Mouse (Mus musculus): ENCODE data around the gene Hist1h2bf. TPM values are rescaled to one million over a fixed set of nuclear protein-coding genes. Genes with fewer than 3 reads are reported as not detected.
"Not testable (repeated sequence)": the region's sequence is repeated elsewhere in the genome, so short reads cannot be mapped to it uniquely, and the experiment has no call there.

Gene Hist1h2bf
- polyA plus RNA-seq, 1 experiment from 2014 or later, result 3.4 TPM

GRCm38 (mm10) chr13:23604452-23604851 lies 30.5 kb upstream of the Hist1h2bf start:
- H3K27me3 ChIP-seq (replicated peaks), result no peaks in the 10 kb centered on the region
- H3K27ac ChIP-seq, result no peak overlapping the region
- no peak overlapping the region for H3K9ac ChIP-seq
- H3K4me2 ChIP-seq (replicated peaks), result no peak overlapping the region
- no peaks in the 10 kb centered on the region for H3K36me3 ChIP-seq
- H3K4me1 ChIP-seq, result no peaks in the 10 kb centered on the region
- no peaks in the 10 kb centered on the region for H3K9me3 ChIP-seq
- H3K4me3 ChIP-seq, result no peak overlapping the region
- ATAC-seq (ENCODE audit: low FRiP score, low read depth), result no peak
- WGBS, result 88% methylated on average over 3 of the region's 3 CpGs

GRCm38 (mm10) chr13:23603182-23603699 lies 29.2 kb upstream of the Hist1h2bf start:
- 84% methylated on average over 7 of the region's 7 CpGs for WGBS
- H3K4me2 ChIP-seq (replicated peaks), result no peak overlapping the region
- H3K27me3 ChIP-seq (replicated peaks), result no peaks in the 10 kb centered on the region
- H3K4me1 ChIP-seq, result no peaks in the 10 kb centered on the region
- no peaks in the 10 kb centered on the region for H3K36me3 ChIP-seq
- ATAC-seq (ENCODE audit: low FRiP score, low read depth), result no peak
- no peak overlapping the region for H3K27ac ChIP-seq
- no peak overlapping the region for H3K9ac ChIP-seq
- no peak overlapping the region for H3K4me3 ChIP-seq
- no peaks in the 10 kb centered on the region for H3K9me3 ChIP-seq

GRCm38 (mm10) chr13:23597957-23598356 lies 24.0 kb upstream of the Hist1h2bf start:
- H3K4me1 ChIP-seq, result no peaks in the 10 kb centered on the region
- H3K27me3 ChIP-seq (replicated peaks), result no peaks in the 10 kb centered on the region
- no peak overlapping the region for H3K4me2 ChIP-seq (replicated peaks)
- WGBS, result 7% methylated on average over 9 of the region's 9 CpGs
- no peak overlapping the region for H3K27ac ChIP-seq
- H3K9me3 ChIP-seq, result no peaks in the 10 kb centered on the region
- ATAC-seq (ENCODE audit: low FRiP score, low read depth), result no peak
- H3K36me3 ChIP-seq, result no peaks in the 10 kb centered on the region
- H3K9ac ChIP-seq, result no peak overlapping the region
- no peak overlapping the region for H3K4me3 ChIP-seq

GRCm38 (mm10) chr13:23595622-23596372 lies 21.8 kb upstream of the Hist1h2bf start:
- H3K27ac ChIP-seq, result no peak overlapping the region
- H3K4me3 ChIP-seq, result no peak overlapping the region
- H3K4me2 ChIP-seq (replicated peaks), result no peak overlapping the region
- no peak for ATAC-seq (ENCODE audit: low FRiP score, low read depth)
- H3K4me1 ChIP-seq, result no peaks in the 10 kb centered on the region
- no peaks in the 10 kb centered on the region for H3K36me3 ChIP-seq
- no peaks in the 10 kb centered on the region for H3K27me3 ChIP-seq (replicated peaks)
- no peaks in the 10 kb centered on the region for H3K9me3 ChIP-seq
- 86% methylated on average over 7 of the region's 7 CpGs for WGBS
- no peak overlapping the region for H3K9ac ChIP-seq

- H3K4me3 ChIP-seq, result no peak overlapping the region
- H3K4me1 ChIP-seq, result no peaks in the 10 kb centered on the region
- H3K36me3 ChIP-seq, result no peaks in the 10 kb centered on the region
- WGBS, result 77% methylated on average over 2 of the region's 2 CpGs
- no peak overlapping the region for H3K27ac ChIP-seq
- H3K9ac ChIP-seq, result no peak overlapping the region
- H3K9me3 ChIP-seq, result no peaks in the 10 kb centered on the region
- H3K27me3 ChIP-seq (replicated peaks), result no peaks in the 10 kb centered on the region
- no peak overlapping the region for H3K4me2 ChIP-seq (replicated peaks)
- ATAC-seq (ENCODE audit: low FRiP score, low read depth), result no peak
Observed at GRCm38 (mm10) chr13:23595185-23595584, 21.2 kb upstream of the Hist1h2bf start.

- Histone ChIP-seq H3K4me1 (no peaks in the 10 kb centered on the region), H3K9me3 (no peaks in the 10 kb centered on the region), H3K36me3 (no peaks in the 10 kb centered on the region), H3K4me2 (replicated peaks) (no peak overlapping the region), H3K9ac (no peak overlapping the region), H3K27ac (no peak overlapping the region), H3K4me3 (no peak overlapping the region), H3K27me3 (replicated peaks) (no peaks in the 10 kb centered on the region)
- no peak for ATAC-seq (ENCODE audit: low FRiP score, low read depth)
- WGBS, result 84% methylated on average over 5 of the region's 5 CpGs
Observed at GRCm38 (mm10) chr13:23593051-23593770, 19.2 kb upstream of the Hist1h2bf start.

GRCm38 (mm10) chr13:23592614-23593013 lies 18.6 kb upstream of the Hist1h2bf start:
- ATAC-seq (ENCODE audit: low FRiP score, low read depth), result no peak
- Histone ChIP-seq H3K9me3 (no peaks in the 10 kb centered on the region), H3K36me3 (no peaks in the 10 kb centered on the region), H3K4me1 (no peaks in the 10 kb centered on the region), H3K4me2 (replicated peaks) (no peak overlapping the region), H3K27me3 (replicated peaks) (no peaks in the 10 kb centered on the region), H3K9ac (no peak overlapping the region), H3K4me3 (no peak overlapping the region), H3K27ac (no peak overlapping the region)
- whole genome bisulfite sequencing, result 92% methylated on average over 7 of the region's 7 CpGs

GRCm38 (mm10) chr13:23591886-23592285 lies 17.9 kb upstream of the Hist1h2bf start:
- not testable (repeated sequence) for H3K4me3 ChIP-seq; H3K4me2 ChIP-seq (replicated peaks); H3K27ac ChIP-seq; H3K4me1 ChIP-seq; H3K36me3 ChIP-seq; H3K27me3 ChIP-seq (replicated peaks); H3K9ac ChIP-seq; H3K9me3 ChIP-seq; ATAC-seq (ENCODE audit: low FRiP score, low read depth)
- 89% methylated on average over 7 of the region's 7 CpGs for WGBS

- WGBS, result 94% methylated on average over 7 of the region's 7 CpGs
- no peaks in the 10 kb centered on the region for H3K27me3 ChIP-seq (replicated peaks)
- no peak for ATAC-seq (ENCODE audit: low FRiP score, low read depth)
- no peaks in the 10 kb centered on the region for H3K9me3 ChIP-seq
- peaks cover 4% of the 10 kb centered on the region for H3K4me1 ChIP-seq
- no peak overlapping the region for H3K9ac ChIP-seq
- no peaks in the 10 kb centered on the region for H3K36me3 ChIP-seq
- no peak overlapping the region for H3K27ac ChIP-seq
- no peak overlapping the region for H3K4me3 ChIP-seq
- no peak overlapping the region for H3K4me2 ChIP-seq (replicated peaks)
Observed at GRCm38 (mm10) chr13:23591206-23591605, 17.2 kb upstream of the Hist1h2bf start.

GRCm38 (mm10) chr13:23586940-23587225 lies 12.9 kb upstream of the Hist1h2bf start:
- Histone ChIP-seq H3K4me1 (peaks cover 25% of the 10 kb centered on the region), H3K36me3 (no peaks in the 10 kb centered on the region), H3K9ac (0 out of 2 replicates have a peak overlapping the region, but pooled peaks have one; percentile 51), H3K9me3 (no peaks in the 10 kb centered on the region), H3K4me2 (replicated peaks) (peak overlapping the region; percentile 71), H3K27me3 (replicated peaks) (no peaks in the 10 kb centered on the region), H3K27ac (peak overlapping the region; percentile 53; the same call in 1 of the 2 replicates), H3K4me3 (peak overlapping the region; percentile 13; the same call in 1 of the 2 replicates)
- no peak for ATAC-seq (ENCODE audit: low FRiP score, low read depth)
- 4% methylated on average over 1 of the region's 1 CpGs for WGBS

- Histone ChIP-seq H3K9ac (peak overlapping the region; percentile 51; the same call in 1 of the 2 replicates), H3K27me3 (replicated peaks) (no peaks in the 10 kb centered on the region), H3K36me3 (no peaks in the 10 kb centered on the region), H3K9me3 (no peaks in the 10 kb centered on the region), H3K4me2 (replicated peaks) (peak overlapping the region; percentile 71), H3K4me3 (peak overlapping the region; percentile 13; the same call in 1 of the 2 replicates), H3K4me1 (peaks cover 27% of the 10 kb centered on the region), H3K27ac (peak overlapping the region; percentile 53; the same call in 1 of the 2 replicates)
- no peak for ATAC-seq (ENCODE audit: low FRiP score, low read depth)
- 1% methylated on average over 22 of the region's 22 CpGs for WGBS
Observed at GRCm38 (mm10) chr13:23586099-23586939, 12.3 kb upstream of the Hist1h2bf start.
